Comparison of ENCODE assay signal across 9 mouse cellular contexts in the genomic region with DNA sequence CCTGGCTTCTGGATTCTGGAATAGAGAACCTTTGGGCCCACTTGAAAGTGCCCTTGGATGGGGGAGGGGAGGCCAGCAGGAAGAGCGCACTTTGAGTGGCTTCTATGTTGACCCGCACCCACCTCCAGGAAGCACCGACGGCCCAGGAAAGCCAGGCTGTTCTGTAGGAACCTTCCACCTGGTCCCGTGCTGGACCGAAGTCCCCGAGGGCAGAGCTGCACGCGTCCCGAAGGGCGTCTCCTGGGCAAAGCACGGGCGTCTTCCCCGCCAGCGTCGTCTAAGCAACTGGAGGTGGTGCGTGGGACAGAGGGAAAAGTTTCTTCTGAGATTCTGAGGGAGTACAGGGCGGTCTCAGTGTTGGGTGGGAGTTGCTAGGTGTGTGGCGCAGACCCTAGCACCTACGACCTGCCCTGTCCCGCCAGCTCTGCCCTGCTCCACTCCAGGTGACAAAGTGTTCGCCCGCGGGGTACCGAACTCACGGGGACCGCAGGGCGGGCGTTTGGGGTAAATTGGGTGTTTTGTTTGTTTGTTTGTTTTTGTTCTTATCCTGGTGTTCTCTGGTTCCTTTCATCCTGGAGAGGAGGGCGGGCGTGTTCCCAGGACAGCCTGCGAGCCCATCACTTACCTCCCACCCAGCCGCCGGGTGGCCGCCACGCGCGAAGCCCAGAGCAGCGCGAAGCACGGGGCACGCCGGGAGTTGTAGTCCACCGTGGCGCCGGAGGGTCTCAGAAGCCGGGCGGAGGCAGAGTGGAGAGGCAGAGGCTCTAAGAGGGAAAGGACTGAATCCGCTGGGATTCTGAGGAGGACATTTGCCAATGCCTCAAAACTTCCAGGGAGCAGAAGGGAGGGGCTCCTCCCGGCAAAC. TPM values are rescaled to one million over a fixed set of nuclear protein-coding genes. Genes with fewer than 3 reads are reported as not detected.
DNase-seq lines count a peak whose midpoint lies in the region; ATAC-seq lines count a peak whose summit lies in the region.
"Had no signal": no experiment of that assay in that cellular context is flagged by ENCODE, and none has a peak within 500 bp of the region (broad histone marks: within the 10 kb centered on the region; RNA-seq: fewer than 3 reads in every experiment).

A gene (minus strand): TSS at position 782 of the 865 bp plus-strand sequence.

- H3K27me3 ChIP-seq in forebrain, embryonic 14.5 days (replicated peaks; ENCODE audit: control insufficient read depth, insufficient read depth, low read length) = no peaks in the 10 kb centered on the region
- no peaks in the 10 kb centered on the region for H3K27me3 ChIP-seq in lung, embryonic 16.5 days (ENCODE audit: control insufficient read depth, insufficient read depth, low read depth, low read length)
- H3K27me3 ChIP-seq: Patski had no signal

- H3K9me3 ChIP-seq in forebrain, embryonic 14.5 days (replicated peaks; ENCODE audit: control insufficient read depth, low read length) = no peaks in the 10 kb centered on the region
- no peaks in the 10 kb centered on the region for H3K9me3 ChIP-seq in lung, embryonic 16.5 days (ENCODE audit: control insufficient read depth, low read length)

- 4% methylated on average over 50 of the region's 50 CpGs for WGBS in forebrain, embryonic 14.5 days
- 1% methylated on average over 47 of the region's 50 CpGs for WGBS in lung, embryonic 16.5 days

- H3K4me2 ChIP-seq in forebrain, embryonic 14.5 days (ENCODE audit: low read length) = peak within 1 kb of the TSS; percentile 91
- peak within 1 kb of the TSS; percentile 91 for H3K4me2 ChIP-seq in lung, embryonic 16.5 days (ENCODE audit: low read depth, low read length)

- H3K4me3 ChIP-seq in forebrain, embryonic 14.5 days (ENCODE audit: low read depth, low read length) = peak within 1 kb of the TSS; percentile 43
- peak within 1 kb of the TSS; percentile 57 for H3K4me3 ChIP-seq in lung, embryonic 16.5 days (ENCODE audit: low read length)

- H3K36me3 ChIP-seq in forebrain, embryonic 14.5 days (ENCODE audit: control insufficient read depth, insufficient read depth, low read length) = no peaks in the 10 kb centered on the region
- H3K36me3 ChIP-seq in lung, embryonic 16.5 days (ENCODE audit: control insufficient read depth, insufficient read depth, low read length) = no peaks in the 10 kb centered on the region

- intact Hi-C loops in heart, postnatal 14 days (cut with DNase I) = loop anchor here (5.0 to 10.0 kb wide), 2 partner anchors 87 to 120 kb away; no protein-coding TSS in a partner anchor

- peaks cover 4% of the 10 kb centered on the region; the same call in 1 of the 2 replicates for H3K4me1 ChIP-seq in forebrain, embryonic 14.5 days (ENCODE audit: control insufficient read depth, insufficient read depth, low read length)
- peaks cover 6% of the 10 kb centered on the region; the same call in 1 of the 2 replicates for H3K4me1 ChIP-seq in lung, embryonic 16.5 days (replicated peaks; ENCODE audit: control insufficient read depth, insufficient read depth, low read length)

- DNase-seq in CD4-positive helper T cell, adult 2 months (ENCODE audit: low read depth, low spot score) = peak; percentile 21
- peak; percentile 60 to 74 for DNase-seq in adrenal gland, postnatal 36 days
- DNase-seq in forebrain, embryonic 14.5 days (ENCODE audit: low spot score) = peak; percentile 82
- peak; percentile 67 to 81 for DNase-seq in heart, postnatal 14 days
- DNase-seq in kidney, postnatal 36 days = peak; percentile 28 to 67
- peak; percentile 51 for DNase-seq in ovary, postnatal 10 days (ENCODE audit: low spot score)
- DNase-seq in thymus, postnatal 36 days = peak; percentile 60 to 72

- peak; percentile 95 for ATAC-seq in forebrain, embryonic 14.5 days
- peak; percentile 92 for ATAC-seq in lung, embryonic 16.5 days (ENCODE audit: low read depth)
- ATAC-seq: Patski had no signal

- H3K9ac ChIP-seq in forebrain, embryonic 14.5 days (ENCODE audit: low read length) = peak within 1 kb of the TSS; percentile 65
- H3K9ac ChIP-seq in lung, embryonic 16.5 days (ENCODE audit: low read length) = peak within 1 kb of the TSS; percentile 64

- no peak within 1 kb of the TSS for H3K27ac ChIP-seq in forebrain, embryonic 14.5 days (ENCODE audit: low read depth, low read length)
- H3K27ac ChIP-seq in lung, embryonic 16.5 days (ENCODE audit: low read length) = no peak within 1 kb of the TSS

RNA-seq across cellular contexts. Expression of the gene that starts here (rescaled TPM):
- total RNA-seq in adrenal gland, postnatal 36 days (2021) = under 1 TPM in 1 of 2 experiments, not detected in 1; 0.26 TPM
- 0.22 and 0.30 TPM in 2 replicates for polyA plus RNA-seq in forebrain, embryonic 14.5 days (2014; fragmentation: Nextera tagmentation; extraction: Ambion mirVana)
- 1 to 10 TPM; 1.4 to 2.6 TPM for total RNA-seq in heart, postnatal 14 days (2021)
- polyA plus RNA-seq in lung, embryonic 16.5 days (2015; fragmentation: Nextera tagmentation; extraction: Ambion mirVana) = 1.4 TPM in 2 replicates
- polyA plus RNA-seq: Patski had no signal

Comparison
In these comparisons a context has a peak if more than half of its experiments do, and no peak if none do; other contexts are left out.
1. Peak in DNase-seq in adrenal gland, postnatal 36 days; RNA of the gene not detected or under 1 TPM.
2. Peak in DNase-seq, ATAC-seq, H3K4me3 ChIP-seq, H3K9ac ChIP-seq and H3K4me2 ChIP-seq in forebrain, embryonic 14.5 days; RNA of the gene not detected or under 1 TPM.
3. DNase-seq: peak in every context shown above with its lines; median percentile 82 in forebrain, embryonic 14.5 days; 74 in heart, postnatal 14 days; 67 in adrenal gland, postnatal 36 days; 66 in thymus, postnatal 36 days; 51 in ovary, postnatal 10 days; 48 in kidney, postnatal 36 days; 21 in CD4-positive helper T cell, adult 2 months.